Mouse (Mus musculus) 3134 (cell line): ENCODE results near the gene Wnt5b.

Experiments used
- DNase-seq: peaks from one replicate; pipeline ENCODE4 v3.0.0-alpha.2; 2011; ENCODE audit warnings: low spot score; ENCODE audit not compliant: insufficient read length; ENCODE audit errors: extremely low read depth

The Wnt5b gene

DNA sequence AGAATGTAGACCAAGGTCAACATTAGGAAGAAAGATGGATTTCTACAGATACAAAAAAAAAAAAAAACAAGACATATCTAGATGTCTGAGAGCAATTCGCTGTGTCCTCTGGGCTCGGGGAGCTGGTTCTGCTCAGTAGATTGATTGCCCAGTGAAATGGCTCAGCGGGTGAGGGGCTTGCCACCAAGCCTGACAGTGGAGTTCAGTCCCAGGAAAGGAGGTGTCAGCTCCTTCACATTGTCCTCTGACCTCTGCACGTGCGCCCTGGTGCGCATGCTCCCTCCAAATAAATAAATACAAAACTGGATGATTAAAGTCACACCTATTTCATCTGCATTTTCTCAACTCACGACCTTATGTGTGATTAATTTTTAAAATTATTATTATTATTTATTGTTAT, 124.7 kb downstream of the Wnt5b start:
- no peak for DNase-seq

DNA sequence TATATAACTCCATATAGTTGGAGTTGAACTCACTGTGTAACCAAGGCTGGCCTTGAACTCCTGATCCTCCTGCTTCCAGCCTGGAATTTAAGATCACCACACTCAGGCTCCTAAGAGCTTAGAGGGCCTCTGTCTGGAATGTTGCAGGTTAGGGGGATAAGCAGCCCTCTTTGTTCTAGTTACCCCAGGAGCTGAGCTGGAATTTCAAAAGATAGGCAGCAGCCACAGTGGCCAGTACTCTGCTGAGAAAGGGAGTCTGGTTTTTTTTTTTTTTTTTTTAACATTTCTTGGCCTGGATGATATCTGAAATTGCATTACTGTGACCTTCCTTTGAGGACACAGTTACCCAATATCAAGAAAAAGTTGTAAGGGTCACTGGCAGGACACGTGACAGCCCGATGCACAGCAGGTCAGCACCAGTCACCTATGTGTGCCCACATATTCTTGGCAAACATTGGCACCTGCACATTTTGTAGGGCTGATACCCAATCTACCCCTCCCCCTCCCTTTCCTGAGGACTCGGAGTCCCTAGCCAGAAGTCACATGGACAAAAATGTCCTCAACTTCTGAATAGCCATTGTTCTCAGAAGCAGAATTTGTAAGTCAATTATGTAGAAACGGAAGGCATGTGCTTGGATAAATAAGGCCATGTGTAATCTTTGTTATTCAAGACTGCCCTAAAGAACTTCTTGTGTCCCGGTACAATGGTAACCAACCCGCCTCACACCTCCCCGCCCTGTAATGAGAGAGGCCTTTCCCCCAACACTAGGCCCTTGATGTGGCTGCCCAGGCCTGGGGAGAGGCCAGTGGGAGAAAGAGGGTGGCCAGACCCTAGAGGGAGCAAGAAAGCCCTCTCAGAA, 125.5 kb downstream of the Wnt5b start:
- no peak for DNase-seq

DNA sequence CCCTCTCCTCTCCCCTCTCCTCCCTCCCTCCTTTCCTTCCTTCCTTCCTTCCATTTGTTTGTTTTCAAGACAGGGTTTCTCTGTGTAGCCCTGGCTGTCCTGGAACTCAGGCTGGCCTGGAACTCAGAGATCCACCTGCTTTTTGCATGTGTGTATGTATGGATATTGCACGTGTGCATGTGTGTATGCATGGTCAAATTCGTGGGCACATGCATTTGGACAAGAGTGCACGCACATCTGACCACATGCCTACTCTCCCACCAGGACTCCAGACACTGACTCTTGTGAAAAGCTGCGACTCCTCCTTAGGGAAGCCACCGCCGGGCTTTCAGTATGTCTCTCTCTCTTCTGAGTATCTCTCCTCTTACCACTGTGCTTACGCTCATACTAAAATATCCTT, 126.3 kb downstream of the Wnt5b start:
- DNase-seq, result no peak

DNA sequence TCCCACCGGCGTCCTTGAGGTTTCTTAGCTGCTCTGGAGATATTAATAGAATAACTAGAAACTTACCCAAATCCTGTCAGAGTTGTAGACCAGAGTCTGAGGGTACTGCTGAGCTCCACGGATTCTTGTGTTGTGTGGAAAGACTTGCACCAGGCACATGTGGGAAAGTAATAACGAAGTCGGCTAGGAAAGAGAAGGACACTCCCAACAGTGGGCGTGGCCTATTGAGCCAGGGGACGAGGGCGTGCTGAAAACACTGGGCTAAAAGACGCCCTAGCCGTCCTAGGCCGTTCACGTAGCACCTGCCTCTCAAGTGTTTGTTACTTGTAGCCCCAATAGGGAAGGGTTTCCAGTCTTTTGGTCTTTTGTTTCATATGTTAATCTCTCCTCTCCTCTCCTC, 126.8 kb downstream of the Wnt5b start, which contains the start of gene Adipor2:
Adipor2 (minus strand) TSS at position 351 of the 400 bp plus-strand sequence.
- no peak for DNase-seq

DNA sequence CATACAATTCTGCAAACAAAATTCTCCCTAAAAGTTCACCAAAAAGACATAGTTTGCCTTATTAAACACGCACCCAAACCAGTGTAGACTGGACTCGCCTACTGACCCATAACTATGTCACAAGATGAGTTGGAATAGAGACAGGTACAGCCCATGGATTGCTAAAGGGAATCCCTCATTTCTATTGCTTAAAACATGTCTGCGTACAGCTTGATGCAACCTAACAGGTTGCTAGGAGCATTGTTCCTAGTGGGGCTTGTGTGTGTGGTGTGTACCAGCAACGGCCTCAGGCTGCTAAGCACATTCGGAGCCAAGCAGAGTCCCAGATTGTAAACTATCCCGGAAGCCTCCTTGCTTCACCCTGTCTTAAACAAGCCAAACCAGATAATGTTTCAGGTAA, 127.5 kb downstream of the Wnt5b start:
- no peak for DNase-seq

DNA sequence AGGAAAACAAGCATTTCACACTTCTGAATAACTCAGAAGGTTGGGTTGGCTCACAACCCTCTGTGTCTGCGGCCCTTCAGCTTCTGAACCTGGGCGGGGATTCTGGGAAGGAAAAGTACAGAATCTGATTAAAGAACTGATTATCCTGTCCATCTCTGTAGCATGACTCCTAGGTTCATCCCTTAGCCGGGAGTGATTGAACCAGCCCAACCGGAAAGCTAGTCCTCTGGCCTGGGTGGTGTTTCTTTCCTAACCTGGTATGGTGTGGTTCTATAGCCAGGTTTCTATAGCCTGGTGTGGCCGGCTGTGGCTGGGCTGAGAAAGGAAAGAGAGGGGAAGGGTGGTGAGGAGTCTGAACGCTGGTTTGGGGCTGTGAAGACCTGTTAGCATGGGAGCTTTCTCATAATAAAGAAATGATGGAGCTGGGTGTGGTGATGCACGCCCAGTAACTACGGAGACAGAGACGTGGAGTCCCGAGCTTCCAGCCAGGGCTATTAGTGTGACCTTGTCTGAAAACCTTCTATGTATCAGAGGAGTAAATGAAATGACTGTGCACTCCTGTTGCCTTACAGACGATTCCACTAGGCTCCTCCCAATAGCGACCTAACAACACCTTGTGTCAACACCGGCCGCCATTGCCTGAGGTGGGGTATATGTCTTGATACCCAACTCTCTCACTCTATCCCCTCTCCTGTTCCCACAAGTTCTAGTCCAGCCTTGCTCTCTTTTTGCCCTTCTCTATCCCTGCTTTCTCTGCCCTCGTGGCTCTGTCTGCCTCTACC, 129.7 kb downstream of the Wnt5b start:
- no peak for DNase-seq

DNA sequence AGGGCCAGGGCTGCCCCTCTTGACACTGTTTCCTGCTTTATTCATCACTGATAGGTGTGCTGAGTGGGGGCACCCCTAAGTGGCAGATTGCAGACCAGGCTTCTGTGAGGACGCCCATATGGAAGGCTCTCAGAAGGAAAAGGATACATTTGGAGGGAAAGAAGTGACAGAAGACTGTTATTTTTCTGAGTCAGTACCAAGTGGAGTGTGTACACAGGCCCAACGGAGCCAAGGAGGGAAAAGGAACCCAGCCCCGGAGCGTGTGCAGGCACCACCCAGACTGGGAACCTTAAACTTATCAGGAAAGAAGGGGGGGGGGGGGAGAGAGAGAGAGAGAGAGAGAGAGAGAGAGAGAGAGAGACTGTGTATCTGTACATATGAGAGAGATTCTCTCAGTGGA, 131.6 kb downstream of the Wnt5b start:
- no peak for DNase-seq

DNA sequence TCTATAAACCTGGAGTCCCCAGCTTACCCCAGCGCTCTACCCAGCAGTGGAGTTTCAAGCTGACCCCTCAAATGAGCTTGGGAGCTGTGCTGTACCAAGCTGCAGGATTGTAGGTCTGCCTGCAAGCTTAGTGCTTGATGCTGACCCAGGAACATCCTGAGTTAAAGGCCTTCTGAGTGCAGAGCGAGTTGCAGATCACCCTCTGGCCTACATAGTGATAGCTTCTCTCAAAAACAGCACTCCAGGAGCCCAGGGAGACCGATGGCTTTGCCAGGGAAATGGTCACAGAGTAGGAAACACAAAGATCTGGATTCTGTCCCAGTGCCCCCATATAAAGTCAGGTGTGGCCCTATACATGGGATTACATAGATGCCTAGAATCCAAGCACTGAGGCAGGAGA, 132.6 kb downstream of the Wnt5b start:
- no peak for DNase-seq

DNA sequence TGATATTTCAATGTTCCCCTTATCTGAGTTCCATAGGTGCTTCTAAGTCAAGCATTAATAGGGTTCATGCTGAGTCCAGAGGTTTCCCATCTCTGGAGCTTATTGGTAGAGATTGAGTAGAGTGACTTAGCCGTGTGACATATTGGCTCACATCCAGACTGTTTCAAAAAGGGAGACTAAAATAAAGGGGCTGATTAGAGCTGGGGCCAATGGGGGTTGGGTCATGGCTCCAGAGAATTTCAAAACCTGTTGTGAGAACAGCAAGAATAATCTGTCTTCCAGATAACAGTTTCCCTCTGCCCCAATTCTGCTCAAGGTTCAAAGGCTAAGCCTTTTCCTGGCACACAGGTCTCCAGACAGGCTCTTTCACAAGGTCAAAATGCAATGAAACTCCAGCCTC, 134.4 kb downstream of the Wnt5b start:
- no peak for DNase-seq

DNA sequence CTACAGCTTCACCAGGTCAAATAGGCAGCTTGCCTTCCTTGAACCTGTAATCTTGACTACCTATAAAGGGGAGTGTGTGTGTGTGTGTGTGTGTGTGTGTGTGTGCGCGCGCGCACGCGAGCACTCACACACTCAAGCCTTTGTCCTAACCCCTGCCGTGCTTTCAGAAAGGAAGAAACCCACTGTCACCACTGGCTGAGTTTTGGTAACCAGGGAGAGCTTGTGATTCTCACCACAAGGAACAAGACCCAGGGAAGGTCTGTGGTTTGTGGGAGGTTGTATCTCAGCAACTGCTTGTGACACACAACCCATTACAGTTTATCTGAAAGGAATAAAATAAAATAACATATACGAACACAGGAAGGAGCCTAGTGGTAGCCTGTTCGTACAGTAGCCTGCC, 135.6 kb downstream of the Wnt5b start:
- no peak for DNase-seq

DNA sequence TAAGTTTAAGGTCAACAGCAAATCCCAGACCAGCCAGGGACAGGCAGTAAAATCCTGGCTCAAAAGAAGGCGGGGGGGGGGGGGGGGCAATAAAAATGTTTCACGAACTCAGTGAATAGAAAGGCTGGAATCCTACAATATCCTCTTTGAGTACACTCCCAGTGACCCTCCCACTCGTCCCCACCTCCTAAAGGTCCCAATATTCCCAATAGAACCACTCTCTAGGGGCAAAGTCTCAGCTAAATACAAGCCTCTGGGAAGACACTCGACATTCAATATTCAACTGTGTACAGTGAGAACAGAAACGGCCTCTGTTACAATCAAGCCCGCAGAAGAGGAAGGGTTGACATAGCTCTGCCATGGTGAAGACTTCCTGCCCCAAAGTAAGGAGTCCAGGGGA, 136.3 kb downstream of the Wnt5b start:
- DNase-seq, result no peak

DNA sequence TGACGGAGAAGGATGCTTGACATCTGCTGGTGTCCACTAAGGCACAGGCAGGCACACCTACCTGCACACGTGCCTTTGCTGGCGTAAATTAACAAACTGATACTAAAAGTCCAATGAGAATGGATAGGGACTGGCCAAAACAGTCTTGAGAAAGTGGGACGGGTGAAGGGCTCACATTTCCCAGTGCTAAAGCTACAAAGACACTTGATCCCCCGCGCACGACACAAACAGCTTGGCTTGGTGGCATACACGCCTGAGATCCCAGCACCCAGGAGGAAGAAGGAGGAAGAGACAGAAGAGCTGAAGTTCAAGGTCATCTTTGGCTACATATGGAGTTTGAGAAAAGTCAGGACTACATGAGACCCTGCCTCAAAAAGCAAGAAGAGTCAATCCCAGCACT, 137.6 kb downstream of the Wnt5b start:
- no peak for DNase-seq

DNA sequence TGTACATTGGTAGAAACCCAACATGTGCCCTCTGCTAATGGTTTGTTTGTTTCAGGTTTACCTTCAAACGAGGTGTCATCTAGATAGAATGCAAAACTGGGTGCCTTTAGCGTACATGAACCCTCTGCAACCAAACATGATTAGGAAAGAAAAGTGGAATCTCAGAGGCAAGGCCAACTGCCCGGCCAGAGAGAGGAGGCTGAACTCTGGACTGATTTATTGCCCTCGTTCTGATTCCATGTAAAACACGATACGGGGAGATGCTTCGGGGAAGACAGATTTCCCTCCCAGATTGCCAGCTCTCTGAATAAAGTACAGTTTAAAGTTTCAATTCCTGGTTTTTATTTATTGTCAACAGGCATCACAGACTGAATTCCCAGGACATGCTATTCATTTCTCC, 138.8 kb downstream of the Wnt5b start:
- no peak for DNase-seq

DNA sequence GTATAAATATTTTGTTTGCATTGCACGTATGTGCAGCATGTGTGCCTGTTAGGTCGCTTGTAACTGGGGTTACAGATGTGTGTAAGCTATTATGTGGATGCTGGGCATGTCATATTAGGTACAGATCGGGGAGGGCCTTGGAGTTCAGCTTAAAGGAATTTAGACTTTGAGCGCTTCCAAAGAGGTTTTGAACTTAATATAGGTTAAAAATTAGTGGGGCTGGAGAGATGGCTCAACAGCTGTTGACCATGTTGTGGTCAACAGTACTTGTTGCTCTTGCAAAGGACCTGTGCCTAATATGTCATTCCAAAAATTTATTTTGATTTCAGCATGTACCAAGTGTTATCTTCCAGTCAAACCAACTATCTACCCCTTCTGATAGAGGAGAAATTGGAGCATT, 139.3 kb downstream of the Wnt5b start:
- DNase-seq, result no peak

DNA sequence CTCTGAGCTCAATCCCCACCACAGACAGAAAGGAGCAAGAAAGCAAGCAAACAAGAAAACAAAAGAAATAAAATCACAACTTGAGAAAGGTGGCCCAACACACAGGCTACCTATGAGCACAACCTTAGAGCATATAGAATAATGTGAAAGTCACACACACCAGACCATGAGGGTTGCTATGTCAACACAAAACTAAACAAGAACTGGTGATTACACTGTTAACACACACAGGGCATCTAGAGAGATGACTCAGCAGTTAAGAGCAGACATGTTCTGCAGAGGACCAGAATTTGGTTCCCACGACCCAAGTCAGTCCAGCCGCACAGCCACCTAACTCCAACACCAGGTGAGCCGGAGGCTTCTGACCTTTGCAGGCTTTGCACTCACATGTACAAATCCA, 141.2 kb downstream of the Wnt5b start:
- DNase-seq, result no peak

DNA sequence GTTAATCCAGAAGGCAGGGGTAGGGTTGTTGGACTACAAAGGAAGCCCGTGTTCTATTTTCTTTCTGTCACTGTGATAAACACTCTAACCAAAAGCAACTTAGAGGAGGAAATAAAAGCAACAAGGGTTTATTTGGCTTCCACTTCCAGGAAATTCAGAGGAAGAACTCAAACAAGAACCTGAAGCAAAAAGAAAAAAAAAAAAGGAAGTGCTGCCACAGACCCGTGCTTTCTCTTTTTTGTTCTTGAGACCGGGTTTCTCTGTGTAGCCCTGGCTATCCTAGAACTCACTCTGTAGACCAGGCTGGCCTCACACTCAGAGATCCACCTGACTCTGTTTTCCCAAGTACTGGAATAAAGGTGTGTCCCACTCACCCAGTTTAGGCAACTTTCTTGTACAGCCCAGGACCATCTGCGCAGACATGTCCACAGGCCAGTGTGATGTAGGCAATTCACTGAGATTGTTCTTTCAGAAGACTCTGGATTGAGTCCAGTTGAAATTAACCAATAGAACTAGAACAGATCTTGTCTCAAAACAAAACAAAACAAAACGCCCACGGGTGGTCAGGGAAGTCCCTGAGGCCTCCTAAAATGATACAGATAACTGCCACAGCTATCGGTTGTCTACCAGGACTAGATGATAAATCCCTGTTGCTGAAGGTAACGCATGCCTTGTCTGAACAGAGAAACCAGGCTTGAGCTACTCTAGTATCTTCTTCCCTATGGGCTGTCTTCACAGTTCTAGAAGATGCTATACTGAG, 142.4 kb downstream of the Wnt5b start:
- no peak for DNase-seq

DNA sequence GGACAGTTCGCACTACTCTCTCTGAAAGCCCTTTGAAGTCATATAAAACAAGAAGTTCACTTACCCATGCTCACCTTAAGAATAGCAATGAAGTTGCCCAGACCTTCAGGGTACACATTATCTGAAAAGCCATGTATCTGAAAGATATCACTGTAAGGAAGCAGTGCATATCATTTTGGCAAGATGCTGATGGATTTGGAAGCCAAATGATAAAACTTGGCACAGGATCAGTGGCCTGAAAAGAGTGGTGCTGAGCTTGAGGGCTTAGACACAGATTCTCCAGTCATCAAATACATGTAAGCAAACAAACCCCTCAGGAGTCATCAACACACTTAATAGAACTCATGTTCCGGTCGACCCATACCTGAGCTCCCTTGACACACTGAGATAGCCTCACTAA, 143.5 kb downstream of the Wnt5b start:
- DNase-seq, result no peak

DNA sequence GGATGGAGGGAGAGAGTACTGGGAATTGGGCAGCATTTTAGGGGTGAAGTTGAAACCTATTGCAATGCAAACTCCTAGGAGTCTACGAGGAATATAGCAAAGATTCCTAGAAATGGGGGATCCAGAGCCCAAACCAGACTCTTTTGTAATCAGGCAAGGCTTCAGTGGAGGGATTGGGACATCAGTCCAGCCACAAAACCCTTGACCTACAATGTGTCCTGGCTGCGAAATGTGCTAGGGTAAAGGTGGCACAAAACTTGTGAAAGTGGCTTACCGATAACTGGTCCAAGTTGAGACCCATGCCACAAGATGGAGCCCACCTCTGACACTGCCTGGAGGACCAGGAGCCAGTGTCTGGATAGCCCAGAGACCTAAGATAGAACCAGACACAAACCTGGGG, 144.8 kb downstream of the Wnt5b start:
- no peak for DNase-seq

DNA sequence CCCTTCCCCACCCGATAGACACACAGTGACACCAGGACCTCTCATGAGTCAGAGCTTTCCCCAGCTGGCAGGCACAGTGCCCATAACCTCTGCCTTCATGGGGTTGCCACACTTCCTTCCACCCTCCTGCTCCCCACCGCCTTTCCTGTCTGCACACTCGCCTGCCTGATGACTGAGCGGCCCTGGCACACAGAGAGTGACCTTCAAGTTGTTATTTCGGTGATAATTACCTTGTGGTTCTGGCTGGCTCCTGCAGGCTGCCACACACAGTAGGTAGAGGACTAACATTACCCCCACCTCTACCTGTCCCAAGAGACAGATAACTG, 147.9 kb downstream of the Wnt5b start:
- DNase-seq, result peak; percentile 80

DNA sequence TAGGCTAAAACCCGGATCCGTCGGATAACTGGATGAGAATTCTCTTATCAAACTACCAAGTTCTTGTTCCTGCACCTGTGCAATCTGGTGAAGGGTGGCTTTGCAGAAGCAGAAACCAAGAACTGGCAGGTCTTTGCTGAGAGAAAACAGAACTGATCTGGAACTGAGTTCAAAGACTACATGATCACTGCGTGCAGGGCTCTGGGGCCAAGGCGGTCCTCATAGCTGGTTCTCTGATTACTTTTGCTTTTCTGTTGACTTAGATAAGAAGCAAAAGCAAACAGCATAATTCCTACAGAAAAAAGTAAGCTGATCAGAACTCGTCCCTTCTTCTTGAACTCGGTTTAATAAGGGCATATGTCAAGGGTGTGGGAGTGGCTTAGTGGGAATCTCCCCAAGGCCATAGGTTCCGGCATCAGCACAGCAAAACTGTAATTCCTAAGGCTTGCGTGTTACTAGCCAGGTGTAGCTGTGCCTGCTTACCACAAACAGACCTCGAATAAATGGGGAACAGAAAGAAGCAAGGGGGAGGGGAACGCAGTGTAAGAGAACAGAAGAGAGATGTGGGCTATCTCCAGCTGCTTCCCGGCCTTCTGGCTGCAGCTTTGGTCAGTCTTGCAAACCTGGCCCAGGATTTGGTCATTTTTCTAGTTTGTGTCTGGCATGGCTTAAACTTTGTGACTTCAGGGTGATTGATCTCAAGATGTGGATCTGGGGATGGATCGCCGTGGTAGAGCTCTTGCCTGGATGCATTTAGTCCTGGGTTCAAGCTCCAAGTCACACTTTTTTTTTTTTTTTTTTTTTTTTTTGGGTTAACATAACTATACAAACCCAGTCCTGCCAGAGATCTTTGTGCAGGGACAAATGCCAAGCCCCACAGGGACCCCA, 148.5 kb downstream of the Wnt5b start:
- DNase-seq, result peak; percentile 45
